Mouse (Mus musculus) Patski (cell line): ENCODE measurements at regions not wholly inside any gene's neighbourhood (a gene's known extent, or its start where the extent isn't known, plus 50 kb on each side); places are given as distances from the start of the nearest gene placed in this dataset.

ENCODE experiments used
- ATAC-seq: fragments of 100-300 bp; one replicate; pipeline ENCODE4 v1.8.0; 2021
- CTCF ChIA-PET: fragments of 350-600 bp; sonication (Branson Sonifier 250); formaldehyde crosslinking; loops from one replicate; lab custom pipeline; 2022; ENCODE audit warnings: inconsistent platforms; lab: Charles Lee
- POLR2A ChIA-PET: fragments of 350-600 bp; sonication (Branson Sonifier 250); formaldehyde crosslinking; loops from one replicate; lab custom pipeline; 2022; ENCODE audit warnings: antibody characterized with exemption, inconsistent platforms; lab: Charles Lee
- DNase-seq: peaks from one replicate; pipeline ENCODE4 v3.0.0-alpha.2; 2011; ENCODE audit warnings: low read depth, low spot score
- H3K27me3 ChIP-seq: fragments of 371-371 bp; one replicate; pipeline ENCODE4 v1.5.1; 2021
- CTCF ChIP-seq: fragments of 100-300 bp; IDR thresholded peaks from one replicate; pipeline ENCODE4 v1.5.1; 2021
- in situ Hi-C: fragments of 300-500 bp; cut with MboI; formaldehyde crosslinking; loops from 3 replicates; pipeline ENCODE4 v1.11.1; 2018; ENCODE audit warnings: low pct_unique_long_range_greater_than_20kb, mixed read lengths

GRCm38 (mm10) chr3:10523359-10523758, 187.9 kb upstream of the Gm38303 start:
- CTCF ChIA-PET, result no interaction called here
- in situ Hi-C loops, result no loop called here
- TF ChIP-seq CTCF, result no peak
- H3K27me3 ChIP-seq, result peaks cover 14% of the 10 kb centered on the region
- POLR2A ChIA-PET, result no interaction called here
- ATAC-seq (no peak), DNase-seq (no peak)

DNA sequence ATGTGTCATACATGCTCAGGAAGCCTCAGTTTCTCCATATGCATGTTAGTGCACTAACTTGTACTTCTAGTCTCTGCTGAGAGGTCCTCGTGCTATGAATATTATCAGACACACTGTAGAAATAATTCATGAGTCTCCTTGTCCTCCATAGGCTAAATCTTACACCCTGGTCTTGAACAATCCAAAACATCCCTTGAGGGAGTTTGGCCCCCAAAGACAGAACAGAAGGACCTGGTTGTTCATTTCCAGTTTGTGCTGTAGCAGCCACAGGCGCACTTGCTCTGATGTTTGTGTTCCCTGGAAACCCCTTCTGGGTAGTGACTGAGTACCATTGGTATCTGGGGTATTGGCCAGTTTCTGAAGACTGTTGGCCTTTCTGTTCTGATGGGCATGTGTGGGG, 176.7 kb upstream of the Gm38303 start:
- DNase-seq (no peak), ATAC-seq (no peak)
- no peaks in the 10 kb centered on the region for H3K27me3 ChIP-seq
- TF ChIP-seq CTCF, result no peak
- POLR2A ChIA-PET, result no interaction called here
- CTCF ChIA-PET, result interaction anchor here (1.0 kb wide), 1 partner anchor 15 kb away, joined by 4 read pairs; no protein-coding TSS in a partner anchor
- in situ Hi-C loops, result no loop called here

DNA sequence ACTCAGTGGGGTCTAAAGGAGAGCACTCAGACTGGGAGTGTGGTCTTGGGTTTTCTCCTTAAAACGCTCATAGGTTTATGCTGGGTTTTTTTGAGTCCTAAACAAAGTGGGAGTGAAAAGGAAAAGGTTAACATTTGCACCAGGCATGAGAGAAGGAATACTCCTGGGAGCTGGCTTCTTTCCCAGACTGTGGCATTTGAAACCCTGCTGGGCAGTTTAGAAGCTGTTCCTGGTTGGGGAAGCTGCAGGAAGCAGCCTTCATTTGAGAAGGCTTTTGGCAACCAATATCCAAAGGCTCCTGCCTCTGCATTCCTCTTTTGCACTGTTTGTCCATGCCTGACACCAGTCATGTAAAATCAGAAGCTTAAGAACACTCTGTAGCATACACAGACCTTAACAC, 175.9 kb upstream of the Gm38303 start:
- ATAC-seq, result no peak
- ChIA-PET CTCF (interaction anchor here (1.0 kb wide), 1 partner anchor 16 kb away, joined by 4 read pairs; no protein-coding TSS in a partner anchor), POLR2A (no interaction called here)
- in situ Hi-C loops, result no loop called here
- DNase-seq, result no peak
- no peak for TF ChIP-seq CTCF
- H3K27me3 ChIP-seq, result no peaks in the 10 kb centered on the region
